Mouse (Mus musculus) MEL (cell line): Measurements from ENCODE around the gene Kncn.

ENCODE experiments used
- CHD2 ChIP-seq: IDR thresholded peaks from 2 replicates; pipeline ENCODE4 v1.6.1; 2011; ENCODE audit warnings: low read length, improper control_type of control experiment
- CTCF ChIP-seq, 3 experiments: IDR thresholded peaks in 2 of 3; conservative IDR thresholded peaks in 1 of 3; 2 replicates each; pipeline ENCODE4 v1.5.1; 2011 to 2012; ENCODE audit warnings: low read length in 3 of 3, low read depth in 2 of 3, mild to moderate bottlenecking in 2 of 3, improper control_type of control experiment in 1 of 3, inconsistent platforms in 1 of 3, mixed read lengths in 1 of 3, moderate library complexity in 1 of 3; ENCODE audit not compliant: control insufficient read depth in 1 of 3, insufficient read depth in 1 of 3, poor library complexity in 1 of 3, severe bottlenecking in 1 of 3
- ELF1 ChIP-seq: IDR thresholded peaks from 2 replicates; pipeline ENCODE4 v1.6.1; 2014; ENCODE audit warnings: low read depth, mild to moderate bottlenecking, inconsistent platforms, low read length, improper control_type of control experiment, moderate library complexity
- MAX ChIP-seq: IDR thresholded peaks from 2 replicates; pipeline ENCODE4 v1.6.1; 2011; ENCODE audit warnings: low read length, improper control_type of control experiment
- POLR2A ChIP-seq, 2 experiments: IDR thresholded peaks; 2 replicates each; pipeline ENCODE4 v1.6.1; 2011 to 2012; ENCODE audit warnings: low read length in 2 of 2, mild to moderate bottlenecking in 2 of 2, control low read depth in 1 of 2, improper control_type of control experiment in 1 of 2, low read depth in 1 of 2, moderate library complexity in 1 of 2; ENCODE audit not compliant: control insufficient read depth in 1 of 2, insufficient read depth in 1 of 2, poor library complexity in 1 of 2
- UBTF ChIP-seq: IDR thresholded peaks from 2 replicates; pipeline ENCODE4 v1.6.1; 2012; ENCODE audit warnings: low read depth, mild to moderate bottlenecking, inconsistent platforms, low read length, improper control_type of control experiment, moderate library complexity, borderline replicate concordance; ENCODE audit not compliant: insufficient read depth
- ZKSCAN1 ChIP-seq: IDR thresholded peaks from 2 replicates; pipeline ENCODE4 v1.6.1; 2012; ENCODE audit warnings: low read depth, mild to moderate bottlenecking, inconsistent platforms, low read length, improper control_type of control experiment, moderate library complexity
- ZMIZ1 ChIP-seq: IDR thresholded peaks from 2 replicates; pipeline ENCODE4 v1.6.1; 2012; ENCODE audit warnings: low read depth, mild to moderate bottlenecking, inconsistent platforms, low read length, improper control_type of control experiment, moderate library complexity
- ZNF384 ChIP-seq: IDR thresholded peaks from 2 replicates; pipeline ENCODE4 v1.6.1; 2012; ENCODE audit warnings: low read depth, mild to moderate bottlenecking, inconsistent platforms, low read length, improper control_type of control experiment

DNA sequence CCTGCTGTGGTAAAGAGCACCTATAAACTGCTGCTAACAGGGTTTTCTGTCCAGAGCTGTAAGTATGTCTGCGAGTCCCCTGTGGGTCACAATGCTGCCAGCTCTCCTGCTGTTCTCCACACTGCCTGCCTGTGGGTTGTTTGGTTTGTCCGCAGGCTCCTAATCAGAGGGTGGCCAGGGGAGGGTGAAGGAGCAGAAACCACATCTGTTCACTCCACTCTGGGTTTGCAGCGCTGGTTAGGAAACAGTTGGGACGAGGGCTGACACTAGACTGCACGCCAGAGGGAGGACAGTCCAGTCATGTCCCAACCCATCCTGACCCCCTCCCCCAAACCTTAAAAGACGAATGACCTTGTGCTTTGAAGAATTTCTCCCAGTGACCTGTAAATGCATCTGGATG is 29.1 kb upstream of the Kncn start:
- no peak for TF ChIP-seq CTCF (IDR thresholded peaks at IDR 0.05 in 2 of 3, conservative IDR thresholded peaks at IDR 0.05 in 1 of 3; ENCODE audit: control insufficient read depth in 1 of 3, insufficient read depth in 1 of 3, low read depth in 2 of 3, low read length in 3 of 3, poor library complexity in 1 of 3, severe bottlenecking in 1 of 3)
- TF ChIP-seq UBTF = no peak
- no peak for TF ChIP-seq CHD2
- TF ChIP-seq ZMIZ1 = no peak
- no peak for TF ChIP-seq ZNF384
- no peak for TF ChIP-seq POLR2A (IDR thresholded peaks at IDR 0.05; ENCODE audit: control insufficient read depth in 1 of 2, insufficient read depth in 1 of 2, low read depth in 1 of 2, low read length in 2 of 2, poor library complexity in 1 of 2)
- TF ChIP-seq MAX = no peak
- no peak for TF ChIP-seq ELF1
- no peak for TF ChIP-seq ZKSCAN1
